Mouse (Mus musculus) myocyte (in vitro differentiated cells): ENCODE measurements around the gene Tmem230. TPM values are rescaled to one million over a fixed set of nuclear protein-coding genes. Genes with fewer than 3 reads are reported as not detected.

Source experiments
- H3K27me3 ChIP-seq: one replicate; pipeline ENCODE4 v1.6.1; 2011; ENCODE audit not compliant: control insufficient read depth, insufficient read depth, insufficient read length
- H3K36me3 ChIP-seq: one replicate; pipeline ENCODE4 v1.6.1; 2011; ENCODE audit not compliant: control insufficient read depth, insufficient read depth
- H3K4me2 ChIP-seq: one replicate; pipeline ENCODE4 v1.6.1; 2011; ENCODE audit warnings: low read depth, control low read depth
- H3K4me3 ChIP-seq: one replicate; pipeline ENCODE4 v1.5.1; 2011; ENCODE audit warnings: mild to moderate bottlenecking, control low read depth, moderate library complexity
- H3K79me2 ChIP-seq: one replicate; pipeline ENCODE4 v1.6.1; 2011; ENCODE audit not compliant: control insufficient read depth, insufficient read depth
- H3ac ChIP-seq: one replicate; pipeline ENCODE4 v1.6.1; 2011; ENCODE audit not compliant: control insufficient read depth, insufficient read length
- CEBPB ChIP-seq: IDR thresholded peaks from 2 replicates; pipeline ENCODE4 v1.6.1; 2011; ENCODE audit warnings: mild to moderate bottlenecking, moderate library complexity; ENCODE audit not compliant: poor library complexity, insufficient read depth, severe bottlenecking
- E2F4 ChIP-seq: IDR thresholded peaks from one replicate; pipeline ENCODE4 v1.6.1; 2011; ENCODE audit warnings: mild to moderate bottlenecking, control low read depth, moderate library complexity; ENCODE audit not compliant: insufficient read depth
- MAX ChIP-seq: IDR thresholded peaks from one replicate; pipeline ENCODE4 v1.6.1; 2011; ENCODE audit warnings: low read depth, mild to moderate bottlenecking, control low read depth
- MYOD1 ChIP-seq, 3 experiments: IDR thresholded peaks; one replicate each; pipeline ENCODE4 v1.6.1; 2011; ENCODE audit warnings: control low read depth in 2 of 3, low read depth in 2 of 3, mild to moderate bottlenecking in 2 of 3, moderate library complexity in 1 of 3; ENCODE audit not compliant: insufficient read length in 2 of 3, control insufficient read depth in 1 of 3
- MYOG ChIP-seq, 3 experiments: IDR thresholded peaks; one replicate each; pipeline ENCODE4 v1.6.1; 2011; ENCODE audit warnings: control low read depth in 2 of 3, low read depth in 2 of 3, mild to moderate bottlenecking in 2 of 3; ENCODE audit not compliant: insufficient read length in 2 of 3, control insufficient read depth in 1 of 3, insufficient read depth in 1 of 3
- POLR2A ChIP-seq: IDR thresholded peaks from one replicate; pipeline ENCODE4 v1.6.1; 2011; ENCODE audit warnings: low read depth, mild to moderate bottlenecking, control low read depth, moderate library complexity; ENCODE audit not compliant: insufficient read length
- POLR2AphosphoS2 ChIP-seq: IDR thresholded peaks from one replicate; pipeline ENCODE4 v1.6.1; 2011; ENCODE audit warnings: low read depth, control low read depth; ENCODE audit not compliant: insufficient read length
- REST ChIP-seq: IDR thresholded peaks from one replicate; pipeline ENCODE4 v1.6.1; 2011; ENCODE audit warnings: mild to moderate bottlenecking, control low read depth, moderate library complexity; ENCODE audit not compliant: insufficient read depth, insufficient read length
- SRF ChIP-seq: IDR thresholded peaks from one replicate; pipeline ENCODE4 v1.6.1; 2011; ENCODE audit warnings: low read depth; ENCODE audit not compliant: control insufficient read depth, insufficient read length
- TCF12 ChIP-seq: IDR thresholded peaks from one replicate; pipeline ENCODE4 v1.6.1; 2011; ENCODE audit warnings: mild to moderate bottlenecking, control low read depth; ENCODE audit not compliant: poor library complexity, insufficient read depth, severe bottlenecking
- TCF3 ChIP-seq: IDR thresholded peaks from one replicate; pipeline ENCODE4 v1.6.1; 2011; ENCODE audit warnings: low read depth, control low read depth; ENCODE audit not compliant: insufficient read length
- USF1 ChIP-seq: IDR thresholded peaks from one replicate; pipeline ENCODE4 v1.6.1; 2011; ENCODE audit warnings: low read depth, mild to moderate bottlenecking, control low read depth, moderate library complexity
- polyA plus RNA-seq: library from polyadenylated mRNA; unstranded; fragments of >200 nt; fragmentation: generic; extraction: Trizol; gene quantifications from one replicate; pipeline ENCODE4 v1.2.1, GENCODE M21; 2012; ENCODE audit warnings: missing spikeins

Tmem230 gene
- polyA plus RNA-seq, 1 experiment, result 76.6 TPM

DNA sequence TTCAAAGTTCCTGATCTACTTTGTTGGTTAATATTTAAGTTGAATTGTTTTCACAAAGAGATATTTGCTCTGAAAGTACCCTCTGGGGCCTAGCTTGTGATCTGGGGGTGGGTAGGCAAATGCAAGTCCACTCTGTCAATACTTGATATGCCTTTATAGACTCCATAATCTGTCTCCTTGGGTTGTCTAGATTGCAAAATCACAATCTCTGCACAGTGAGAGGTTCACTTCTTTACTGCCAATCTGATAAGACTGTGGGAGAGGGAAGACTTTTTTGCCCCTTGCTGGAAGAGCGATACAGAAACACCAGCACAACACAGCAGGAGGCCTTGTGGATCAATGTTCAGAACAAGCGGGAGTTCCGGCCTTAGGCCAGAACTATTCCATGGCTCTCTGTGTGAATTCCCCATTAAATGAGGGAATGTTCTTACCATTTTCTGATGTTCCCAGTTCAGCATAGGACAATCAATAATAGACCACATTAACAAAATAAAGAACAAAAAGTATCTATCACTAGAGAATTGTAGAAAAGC, 15.1 kb downstream of the Tmem230 start:
- Histone ChIP-seq H3ac (no peak overlapping the region), H3K27me3 (no peaks in the 10 kb centered on the region), H3K4me2 (no peak overlapping the region), H3K79me2 (no peaks in the 10 kb centered on the region), H3K4me3 (no peak overlapping the region), H3K36me3 (no peaks in the 10 kb centered on the region)
- TF ChIP-seq E2F4 (no peak), SRF (no peak), TCF12 (no peak), MYOD1 (IDR thresholded peaks at IDR 0.05; ENCODE audit: control insufficient read depth in 1 of 3, insufficient read length in 2 of 3, low read depth in 2 of 3) (no peak), TCF3 (no peak), REST (no peak), MAX (no peak), MYOG (IDR thresholded peaks at IDR 0.05; ENCODE audit: control insufficient read depth in 1 of 3, insufficient read depth in 1 of 3, insufficient read length in 2 of 3, low read depth in 2 of 3) (no peak), POLR2AphosphoS2 (no peak), POLR2A (no peak), USF1 (no peak), CEBPB (no peak)

DNA sequence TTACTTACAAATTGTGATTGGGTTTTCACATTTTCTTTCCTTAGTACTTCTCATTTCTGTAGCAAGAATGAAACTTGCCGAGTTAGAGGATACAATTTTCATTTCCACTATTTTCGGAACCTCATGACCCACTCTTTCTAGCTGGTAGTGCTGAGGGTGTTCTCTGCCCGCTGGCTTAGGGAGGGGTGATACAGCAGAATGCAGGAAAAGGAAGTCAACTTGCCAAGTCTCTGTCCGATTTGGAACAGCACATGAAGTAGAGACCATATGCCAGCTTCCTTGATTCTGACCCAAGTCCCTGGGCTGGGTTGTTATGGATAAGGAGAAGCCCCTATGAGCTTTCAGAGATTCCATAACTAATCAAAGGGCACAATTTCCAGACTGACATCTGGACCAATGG, 23.2 kb downstream of the Tmem230 start:
- Histone ChIP-seq H3K79me2 (no peaks in the 10 kb centered on the region), H3K4me3 (no peak overlapping the region), H3K36me3 (no peaks in the 10 kb centered on the region), H3K4me2 (no peak overlapping the region), H3ac (no peak overlapping the region), H3K27me3 (no peaks in the 10 kb centered on the region)
- TF ChIP-seq POLR2A, result no peak
- no peak for TF ChIP-seq USF1
- TF ChIP-seq E2F4, result no peak
- no peak for TF ChIP-seq CEBPB

DNA sequence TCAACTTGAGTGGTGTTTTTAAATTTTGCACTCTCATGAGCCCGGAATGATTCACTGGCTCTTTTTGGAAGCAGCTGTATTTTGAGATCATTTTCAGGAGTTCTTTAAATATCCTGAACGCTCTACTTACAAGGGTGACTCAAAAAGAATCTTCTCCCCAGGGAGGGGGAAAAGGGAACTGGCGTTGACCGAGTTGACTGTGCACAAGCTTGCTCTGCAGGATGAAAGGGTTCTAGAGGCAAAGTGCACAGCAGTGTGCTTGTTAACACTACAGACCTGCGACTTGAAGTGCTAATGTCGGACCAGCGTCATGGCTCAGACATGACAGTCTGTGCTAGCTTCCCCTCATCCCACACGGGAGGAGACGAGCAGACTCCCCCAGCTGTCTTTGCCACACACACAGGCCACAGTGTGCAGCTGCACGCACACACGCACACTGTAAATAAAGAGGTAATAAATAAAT, 26.0 kb downstream of the Tmem230 start:
- TF ChIP-seq TCF12 (peak; percentile 38), REST (no peak), TCF3 (peak; percentile 40), POLR2A (no peak), E2F4 (no peak), CEBPB (no peak), MYOD1 (IDR thresholded peaks at IDR 0.05; ENCODE audit: control insufficient read depth in 1 of 3, insufficient read length in 2 of 3, low read depth in 2 of 3) (peak; percentile 55 to 89 (median 82)), MAX (no peak), POLR2AphosphoS2 (no peak), MYOG (IDR thresholded peaks at IDR 0.05; ENCODE audit: control insufficient read depth in 1 of 3, insufficient read depth in 1 of 3, insufficient read length in 2 of 3, low read depth in 2 of 3) (peak; percentile 31 to 85 (median 81)), SRF (no peak), USF1 (no peak)
- no peaks in the 10 kb centered on the region for H3K36me3 ChIP-seq
- H3K79me2 ChIP-seq, result no peaks in the 10 kb centered on the region
- H3K27me3 ChIP-seq, result no peaks in the 10 kb centered on the region
- no peak overlapping the region for H3K4me3 ChIP-seq
- H3K4me2 ChIP-seq, result peak overlapping the region; percentile 84
- no peak overlapping the region for H3ac ChIP-seq

DNA sequence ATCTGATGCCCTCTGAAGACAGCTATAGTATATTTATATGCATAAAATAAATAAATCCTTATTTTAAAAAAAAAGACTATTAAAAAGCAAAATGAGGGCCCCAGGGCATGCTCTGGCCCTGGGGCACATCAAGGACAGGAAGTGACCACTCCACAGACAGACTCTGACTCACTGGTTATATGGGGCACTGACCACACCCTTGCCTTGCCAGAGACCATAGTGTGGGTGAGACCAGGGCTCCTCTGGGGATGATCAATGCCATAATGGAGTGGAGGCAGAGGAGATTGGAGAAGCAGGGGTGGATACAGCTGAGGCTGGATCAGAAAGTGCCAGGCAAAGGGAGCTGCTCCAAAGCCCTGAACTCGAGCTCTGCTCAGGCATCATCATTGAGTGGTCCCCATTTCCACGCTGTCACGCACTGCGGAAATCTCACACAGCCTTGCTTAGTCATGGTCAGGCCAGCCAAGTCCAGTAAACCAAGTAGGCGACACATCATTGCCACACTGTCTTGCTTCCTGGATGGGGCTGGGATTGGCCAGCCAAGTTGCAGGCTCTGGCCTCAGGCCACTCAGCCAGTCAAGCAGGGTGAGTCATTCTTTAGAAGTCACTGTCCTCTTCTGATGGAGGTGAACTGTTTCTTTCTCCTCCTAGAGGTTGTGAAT, 35.5 kb downstream of the Tmem230 start:
- Histone ChIP-seq H3K36me3 (no peaks in the 10 kb centered on the region), H3K4me3 (no peak overlapping the region), H3K27me3 (no peaks in the 10 kb centered on the region), H3K4me2 (peak overlapping the region; percentile 65), H3K79me2 (no peaks in the 10 kb centered on the region), H3ac (no peak overlapping the region)
- TF ChIP-seq MAX (peak; percentile 31), TCF12 (peak; percentile 1), SRF (no peak), CEBPB (peak; percentile 81)

DNA sequence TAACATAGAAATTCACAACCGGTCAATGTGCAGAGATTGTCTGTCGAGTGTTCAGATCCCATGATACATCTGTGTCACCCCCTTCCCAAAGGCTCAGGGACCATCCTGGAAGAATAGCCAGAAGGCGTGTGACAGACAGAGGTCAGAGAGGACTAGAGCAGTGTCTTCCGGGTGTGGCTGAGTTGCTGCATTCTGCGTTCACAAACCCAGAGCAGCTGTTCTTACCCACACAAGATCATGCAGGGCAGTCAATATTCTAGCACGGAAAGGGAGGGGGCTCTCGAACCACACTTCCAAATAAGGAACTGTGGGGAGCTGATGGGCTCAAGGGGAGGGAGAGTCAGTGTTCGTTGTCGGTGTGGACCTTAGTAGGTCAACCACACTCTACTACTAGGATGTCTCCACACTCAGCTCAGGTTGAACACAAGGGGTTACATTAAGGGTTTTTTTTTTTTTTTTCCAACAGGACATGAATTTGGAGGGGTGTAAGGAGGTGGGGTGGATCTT, 36.7 kb downstream of the Tmem230 start:
- Histone ChIP-seq H3K36me3 (no peaks in the 10 kb centered on the region), H3K4me3 (no peak overlapping the region), H3K4me2 (no peak overlapping the region), H3K27me3 (no peaks in the 10 kb centered on the region), H3ac (no peak overlapping the region), H3K79me2 (no peaks in the 10 kb centered on the region)
- no peak for TF ChIP-seq USF1
- TF ChIP-seq MYOG (IDR thresholded peaks at IDR 0.05; ENCODE audit: control insufficient read depth in 1 of 3, insufficient read depth in 1 of 3, insufficient read length in 2 of 3, low read depth in 2 of 3), result peak; percentile 33 to 95 (median 71)
- no peak for TF ChIP-seq POLR2AphosphoS2
- peak; percentile 15 to 92 (median 68) for TF ChIP-seq MYOD1 (IDR thresholded peaks at IDR 0.05; ENCODE audit: control insufficient read depth in 1 of 3, insufficient read length in 2 of 3, low read depth in 2 of 3)
- peak; percentile 94 for TF ChIP-seq SRF
- no peak for TF ChIP-seq TCF3
- no peak for TF ChIP-seq CEBPB
- TF ChIP-seq E2F4, result no peak
- peak; percentile 58 for TF ChIP-seq TCF12
